Mouse (Mus musculus) embryonic facial prominence, embryonic 13.5 days (tissue): ENCODE measurements at regions not wholly inside any gene's neighbourhood (a gene's known extent, or its start where the extent isn't known, plus 50 kb on each side); places are given as distances from the start of the nearest gene placed in this dataset.

Experiments
- ATAC-seq: fragments of 200-750 bp; cut with Nextera tagmentation; 2 replicates; pipeline ENCODE4 v1.8.0; 2017; ENCODE audit warnings: low read depth; ENCODE audit not compliant: insufficient number of reproducible peaks, insufficient read depth, low FRiP score, low TSS enrichment
- H3K27ac ChIP-seq: fragments of 300-500 bp; sonication (generic); 2 replicates; pipeline ENCODE4 v1.5.1; 2015; ENCODE audit warnings: moderate library complexity, mild to moderate bottlenecking, inconsistent platforms
- H3K27me3 ChIP-seq: fragments of 300-500 bp; sonication (generic); 2 replicates; pipeline ENCODE4 v1.6.1; 2015; ENCODE audit warnings: mild to moderate bottlenecking, inconsistent platforms
- H3K36me3 ChIP-seq: fragments of 300-500 bp; sonication (generic); 2 replicates; pipeline ENCODE4 v1.6.1; 2015; ENCODE audit warnings: mild to moderate bottlenecking, inconsistent platforms
- H3K4me1 ChIP-seq: fragments of 300-500 bp; sonication (generic); 2 replicates; pipeline ENCODE4 v1.6.1; 2015; ENCODE audit warnings: inconsistent platforms
- H3K4me2 ChIP-seq: fragments of 300-500 bp; sonication (generic); 2 replicates; pipeline ENCODE4 v1.6.1; 2015; ENCODE audit warnings: moderate library complexity, mild to moderate bottlenecking, inconsistent platforms
- H3K4me3 ChIP-seq: fragments of 300-500 bp; sonication (generic); 2 replicates; pipeline ENCODE4 v1.5.1; 2015; ENCODE audit warnings: mild to moderate bottlenecking, inconsistent platforms
- H3K9ac ChIP-seq: fragments of 300-500 bp; sonication (generic); 2 replicates; pipeline ENCODE4 v1.6.1; 2015; ENCODE audit warnings: mild to moderate bottlenecking, inconsistent platforms
- H3K9me3 ChIP-seq: fragments of 300-500 bp; sonication (generic); 2 replicates; pipeline ENCODE4 v1.6.1; 2016; ENCODE audit warnings: inconsistent platforms
- WGBS: fragments of 180-500 bp; shearing (Covaris S2); methylation state at CpG from one replicate; pipeline ENCODE4 v1.1.7; 2015; ENCODE audit warnings: mixed read lengths; 5-methylcytosine and 5-hydroxymethylcytosine counted together

DNA sequence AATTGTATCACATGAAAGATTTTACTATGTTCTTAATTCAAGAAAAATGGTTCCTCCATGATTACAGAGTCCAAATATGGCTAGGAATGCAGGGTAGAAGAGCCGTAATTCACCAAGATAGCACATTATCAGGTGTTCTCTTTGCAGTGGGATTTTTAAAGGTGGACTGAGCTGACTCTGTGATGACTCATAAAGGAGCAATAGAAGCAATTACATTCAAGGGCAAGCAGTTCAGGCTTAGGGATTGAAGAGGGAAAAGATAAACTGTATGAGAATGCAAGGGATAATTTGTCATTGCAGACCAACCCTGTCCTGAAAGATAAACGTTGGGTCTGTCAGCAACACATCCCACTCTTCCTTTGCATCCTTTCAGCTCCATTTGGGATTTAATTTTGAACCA is 339.8 kb downstream of the Pdgfc start:
- Histone ChIP-seq H3K9me3 (no peaks in the 10 kb centered on the region), H3K27ac (no peak overlapping the region), H3K4me3 (no peak overlapping the region), H3K4me2 (no peak overlapping the region), H3K9ac (no peak overlapping the region), H3K36me3 (no peaks in the 10 kb centered on the region), H3K27me3 (no peaks in the 10 kb centered on the region), H3K4me1 (no peaks in the 10 kb centered on the region)
- 71% methylated on average over 2 of the region's 2 CpGs for WGBS
- ATAC-seq: no peak

- 43% methylated on average over 3 of the region's 3 CpGs for WGBS
- Histone ChIP-seq H3K36me3 (no peaks in the 10 kb centered on the region), H3K9ac (no peak overlapping the region), H3K27ac (no peak overlapping the region), H3K4me1 (no peaks in the 10 kb centered on the region), H3K4me3 (no peak overlapping the region), H3K9me3 (no peaks in the 10 kb centered on the region), H3K4me2 (no peak overlapping the region), H3K27me3 (no peaks in the 10 kb centered on the region)
- ATAC-seq: no peak
Observed at GRCm38 (mm10) chr3:81377466-81377865, 341.2 kb downstream of the Pdgfc start.

DNA sequence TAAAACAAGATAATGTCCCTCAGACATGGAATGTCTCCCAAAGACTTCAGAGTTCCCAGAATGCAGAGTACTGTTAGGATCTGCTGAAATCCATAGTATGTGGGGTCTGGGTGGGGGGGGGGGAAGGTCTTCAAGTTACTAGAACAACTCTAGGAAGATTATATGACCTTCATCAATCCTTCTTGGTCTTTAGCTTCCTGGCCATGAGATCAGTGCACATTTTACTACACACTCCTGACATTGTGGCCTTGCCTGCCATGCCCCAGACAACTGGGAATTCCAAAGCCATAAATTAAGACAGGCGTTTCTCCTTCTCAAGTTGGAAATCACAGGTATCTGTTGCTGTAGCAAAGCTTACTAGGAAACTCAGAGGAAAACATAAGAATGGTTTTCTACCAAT is 343.1 kb downstream of the Pdgfc start:
- WGBS: 83% methylated on average over 1 of the region's 1 CpGs
- Histone ChIP-seq H3K4me2 (no peak overlapping the region), H3K36me3 (no peaks in the 10 kb centered on the region), H3K4me1 (no peaks in the 10 kb centered on the region), H3K9ac (no peak overlapping the region), H3K27ac (no peak overlapping the region), H3K4me3 (no peak overlapping the region), H3K9me3 (no peaks in the 10 kb centered on the region), H3K27me3 (no peaks in the 10 kb centered on the region)
- no peak for ATAC-seq

- Histone ChIP-seq H3K4me2 (peak overlapping the region; percentile 38), H3K9me3 (no peaks in the 10 kb centered on the region), H3K27me3 (no peaks in the 10 kb centered on the region), H3K36me3 (no peaks in the 10 kb centered on the region), H3K27ac (no peak overlapping the region), H3K4me1 (no peaks in the 10 kb centered on the region), H3K9ac (no peak overlapping the region), H3K4me3 (no peak overlapping the region)
- WGBS: 32% methylated on average over 14 of the region's 14 CpGs
- ATAC-seq: no peak
Observed at GRCm38 (mm10) chr3:81386931-81387330, 350.7 kb downstream of the Pdgfc start.

DNA sequence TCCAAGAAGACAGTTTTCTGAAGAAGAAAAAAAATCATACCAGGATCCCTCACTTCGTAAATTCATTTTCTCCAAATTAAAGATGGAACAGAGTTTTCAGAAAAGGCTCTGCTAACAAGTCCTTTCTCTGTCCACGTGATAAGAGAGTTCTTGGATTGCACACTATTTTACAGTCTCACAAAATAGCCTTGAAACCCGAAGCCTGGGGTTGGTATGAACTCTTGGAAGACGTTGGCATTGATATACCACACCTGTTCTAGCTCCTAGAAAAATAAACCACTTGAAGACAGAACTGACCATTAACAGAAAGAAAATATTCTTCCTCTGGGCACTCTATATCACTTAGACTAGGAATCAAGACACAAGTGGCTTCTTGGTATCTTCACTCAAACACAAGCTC is 351.4 kb downstream of the Pdgfc start:
- Histone ChIP-seq H3K27me3 (no peaks in the 10 kb centered on the region), H3K4me1 (no peaks in the 10 kb centered on the region), H3K4me3 (no peak overlapping the region), H3K4me2 (no peak overlapping the region), H3K27ac (no peak overlapping the region), H3K36me3 (no peaks in the 10 kb centered on the region), H3K9ac (no peak overlapping the region), H3K9me3 (no peaks in the 10 kb centered on the region)
- no peak for ATAC-seq
- WGBS: 63% methylated on average over 4 of the region's 4 CpGs

GRCm38 (mm10) chr3:81397212-81397611 is 361.0 kb downstream of the Pdgfc start:
- H3K27me3 ChIP-seq: no peaks in the 10 kb centered on the region
- WGBS: 74% methylated on average over 1 of the region's 1 CpGs
- H3K9me3 ChIP-seq: no peaks in the 10 kb centered on the region
- no peak overlapping the region for H3K4me3 ChIP-seq
- H3K27ac ChIP-seq: no peak overlapping the region
- no peak overlapping the region for H3K4me2 ChIP-seq
- no peak overlapping the region for H3K9ac ChIP-seq
- ATAC-seq: no peak
- no peaks in the 10 kb centered on the region for H3K36me3 ChIP-seq
- H3K4me1 ChIP-seq: no peaks in the 10 kb centered on the region

DNA sequence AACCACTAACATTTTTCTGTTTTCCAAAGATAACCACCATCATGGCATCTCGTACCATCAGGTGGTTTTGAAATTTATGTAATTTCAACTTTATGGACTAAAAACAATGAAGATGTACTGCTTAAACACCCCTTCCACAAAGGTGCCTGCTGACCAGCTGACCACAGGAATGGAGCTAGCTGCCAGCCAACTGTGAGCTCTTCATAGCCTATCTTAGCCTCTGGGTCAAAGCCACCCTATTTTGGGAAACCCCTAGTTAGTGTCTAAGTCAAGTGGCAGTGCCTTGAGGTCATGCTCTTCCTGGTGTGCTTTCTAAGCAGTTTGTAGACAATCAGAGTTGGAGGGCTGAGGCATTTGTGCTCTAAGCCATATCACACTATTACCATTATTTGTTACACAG is 364.8 kb downstream of the Pdgfc start:
- no peak overlapping the region for H3K4me2 ChIP-seq
- H3K36me3 ChIP-seq: no peaks in the 10 kb centered on the region
- 87% methylated on average over 1 of the region's 1 CpGs for WGBS
- H3K9ac ChIP-seq: no peak overlapping the region
- H3K4me3 ChIP-seq: no peak overlapping the region
- no peak overlapping the region for H3K27ac ChIP-seq
- no peaks in the 10 kb centered on the region for H3K4me1 ChIP-seq
- H3K27me3 ChIP-seq: no peaks in the 10 kb centered on the region
- no peak for ATAC-seq
- H3K9me3 ChIP-seq: no peaks in the 10 kb centered on the region

DNA sequence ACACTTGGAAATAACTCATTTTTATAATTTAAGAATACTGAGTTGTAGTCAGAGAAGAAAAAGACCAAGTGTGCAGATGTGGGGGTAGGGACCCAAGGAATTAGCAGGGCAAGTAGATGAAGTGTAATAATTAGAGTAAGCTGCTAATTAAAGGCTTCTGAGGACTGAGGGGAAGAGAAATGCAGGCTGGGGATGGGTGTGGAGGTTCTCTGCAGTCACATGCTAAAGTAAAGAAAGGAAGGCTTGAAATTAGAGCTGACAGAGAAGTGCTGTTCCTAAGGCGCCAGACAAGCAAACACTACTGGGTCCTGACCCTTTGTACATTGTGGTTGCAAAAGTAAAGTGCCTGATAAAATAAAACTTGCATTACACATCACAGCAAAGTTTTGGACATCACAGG is 372.7 kb downstream of the Pdgfc start:
- no peak overlapping the region for H3K9ac ChIP-seq
- H3K4me3 ChIP-seq: no peak overlapping the region
- no peaks in the 10 kb centered on the region for H3K9me3 ChIP-seq
- no peaks in the 10 kb centered on the region for H3K36me3 ChIP-seq
- no peak for ATAC-seq
- 30% methylated on average over 1 of the region's 1 CpGs for WGBS
- no peak overlapping the region for H3K4me2 ChIP-seq
- no peaks in the 10 kb centered on the region for H3K4me1 ChIP-seq
- H3K27ac ChIP-seq: no peak overlapping the region
- no peaks in the 10 kb centered on the region for H3K27me3 ChIP-seq

DNA sequence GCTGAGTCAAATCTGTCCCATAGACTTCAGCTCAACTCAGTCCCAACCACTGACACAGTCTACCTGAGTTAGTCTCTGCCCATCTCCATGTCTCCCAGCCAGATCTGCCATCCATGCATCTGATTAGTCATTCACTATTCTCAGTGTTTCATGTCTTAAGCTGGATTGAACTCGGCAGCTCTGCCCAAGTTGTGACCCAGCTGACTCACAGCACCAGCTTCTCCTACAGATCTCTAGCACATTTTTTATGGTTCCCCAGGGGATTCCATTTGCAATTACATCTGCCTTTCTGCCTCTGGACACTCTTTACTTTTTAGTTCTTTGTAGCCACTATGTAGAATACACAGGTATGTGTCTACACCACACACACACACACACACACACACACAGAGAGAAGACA is 385.7 kb downstream of the Pdgfc start:
- Histone ChIP-seq H3K9ac (no peak overlapping the region), H3K4me1 (no peaks in the 10 kb centered on the region), H3K27ac (no peak overlapping the region), H3K4me2 (no peak overlapping the region), H3K4me3 (no peak overlapping the region), H3K9me3 (no peaks in the 10 kb centered on the region), H3K36me3 (no peaks in the 10 kb centered on the region), H3K27me3 (no peaks in the 10 kb centered on the region)
- ATAC-seq: no peak
- WGBS: 63% methylated on average over 1 of the region's 1 CpGs

- WGBS: 46% methylated on average over 2 of the region's 2 CpGs
- Histone ChIP-seq H3K27ac (no peak overlapping the region), H3K4me3 (no peak overlapping the region), H3K9me3 (no peaks in the 10 kb centered on the region), H3K9ac (no peak overlapping the region), H3K4me2 (no peak overlapping the region), H3K36me3 (no peaks in the 10 kb centered on the region), H3K4me1 (no peaks in the 10 kb centered on the region), H3K27me3 (no peaks in the 10 kb centered on the region)
- ATAC-seq: no peak
Observed at GRCm38 (mm10) chr3:81426765-81427164, 390.5 kb downstream of the Pdgfc start.
